Comparison of ENCODE assay signal across 16 mouse cellular contexts in the genomic region with DNA sequence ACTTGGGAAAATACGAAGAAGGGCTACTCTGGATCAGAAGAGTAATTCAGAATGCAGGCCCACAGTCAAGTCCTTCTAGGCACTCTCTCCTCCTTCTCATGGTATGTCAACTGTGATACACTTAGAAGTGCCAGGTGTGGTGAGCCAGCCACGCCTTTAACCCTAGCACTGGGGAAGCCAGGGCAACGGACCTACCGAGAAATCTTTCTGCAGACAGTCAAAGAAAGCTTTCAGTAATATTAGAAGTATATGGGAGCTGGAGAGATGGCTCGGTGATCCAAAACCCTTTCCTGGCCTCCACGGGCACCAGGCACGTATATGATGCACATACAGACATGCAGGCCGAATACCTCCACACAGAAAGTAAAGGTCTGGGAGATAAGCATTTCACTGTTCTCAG.
"Had no signal": no experiment of that assay in that cellular context is flagged by ENCODE, and none has a peak within 500 bp of the region (broad histone marks: within the 10 kb centered on the region; RNA-seq: fewer than 3 reads in every experiment).

No protein-coding gene starts in this region.

- H3K27ac ChIP-seq: liver, embryonic 15.5 days; lung, embryonic 15.5 days; macrophage; midbrain, embryonic 13.5 days; midbrain, embryonic 15.5 days; neural tube, embryonic 12.5 days; stomach, embryonic 15.5 days; stomach, postnatal 0 days had no signal

- H3K27me3 ChIP-seq: liver, embryonic 15.5 days; lung, embryonic 15.5 days; megakaryocyte, embryonic 14.5 days; midbrain, embryonic 13.5 days; midbrain, embryonic 15.5 days; neural tube, embryonic 12.5 days; stomach, embryonic 15.5 days had no signal

- DNase-seq: liver, postnatal 0 days; lung, adult 2 months; lung, postnatal 14 days; lung, postnatal 36 days; right cerebral cortex, postnatal 14 days; thymus, postnatal 25 days; thymus, postnatal 4 days had no signal

- H3K4me3 ChIP-seq: liver, embryonic 15.5 days; lung, embryonic 15.5 days; megakaryocyte, embryonic 14.5 days; midbrain, embryonic 13.5 days; midbrain, embryonic 15.5 days; neural tube, embryonic 12.5 days; stomach, embryonic 15.5 days had no signal

- H3K4me1 ChIP-seq: liver, embryonic 15.5 days; lung, embryonic 15.5 days; megakaryocyte, embryonic 14.5 days; midbrain, embryonic 13.5 days; midbrain, embryonic 15.5 days; neural tube, embryonic 12.5 days; stomach, embryonic 15.5 days had no signal
